Mouse (Mus musculus) heart, postnatal 0 days (tissue): ENCODE data around the gene Carmil1.

Experiments
- CTCF ChIP-seq: IDR thresholded peaks from 2 replicates; pipeline ENCODE4 v1.5.1; 2016; ENCODE audit warnings: antibody characterized with exemption, control low read depth, low read depth
- EP300 ChIP-seq: IDR thresholded peaks from 2 replicates; pipeline ENCODE4 v1.6.1; 2016; ENCODE audit warnings: antibody characterized with exemption, low read depth

GRCm38 (mm10) chr13:24151335-24151734, 129.3 kb downstream of the Carmil1 start:
- TF ChIP-seq CTCF: no peak
- no peak for TF ChIP-seq EP300
